Mouse (Mus musculus): ENCODE measurements around the gene Prim1. TPM values are rescaled to one million over a fixed set of nuclear protein-coding genes. Genes with fewer than 3 reads are reported as not detected.

Prim1 gene
- polyA plus RNA-seq, 1 experiment from 2014 or later: 27.3 TPM

- Histone ChIP-seq H3K36me3 (ENCODE audit: control insufficient read depth, insufficient read depth, low read length) (no peaks in the 10 kb centered on the region), H3K9ac (ENCODE audit: low read length) (peak within 1 kb of the TSS; percentile 89), H3K27me3 (ENCODE audit: control insufficient read depth, insufficient read depth, low read length) (no peaks in the 10 kb centered on the region), H3K4me3 (ENCODE audit: low read depth, low read length) (peak within 1 kb of the TSS; percentile 87), H3K4me2 (replicated peaks; ENCODE audit: low read depth) (peak within 1 kb of the TSS; percentile 77), H3K4me1 (replicated peaks; ENCODE audit: control insufficient read depth, insufficient read depth) (no peaks in the 10 kb centered on the region), H3K27ac (replicated peaks) (peak within 1 kb of the TSS; percentile 98), H3K9me3 (ENCODE audit: control insufficient read depth, low read length) (no peaks in the 10 kb centered on the region)
- TF ChIP-seq CTCF (IDR thresholded peaks at IDR 0.05; ENCODE audit: low read depth) (no peak), EP300 (optimal IDR thresholded peaks at IDR 0.05) (peak; percentile 63)
- ATAC-seq (ENCODE audit: low FRiP score, low TSS enrichment) (peak; percentile 93), DNase-seq (ENCODE audit: low spot score) (peak; percentile 98)
- under 1% methylated on average over 64 of the region's 72 CpGs for WGBS
These were observed 43.7 kb downstream of the Prim1 start, which contains the start of gene Ptges3 for GRCm38 (mm10) chr10:128058601-128059151. Ptges3 (plus strand) TSS chr10:128058954.

GRCm38 (mm10) chr10:128059207-128059981, 44.4 kb downstream of the Prim1 start:
- ATAC-seq (ENCODE audit: low FRiP score, low TSS enrichment) (peak; percentile 52), DNase-seq (ENCODE audit: low spot score) (peak; percentile 76)
- Histone ChIP-seq H3K9me3 (ENCODE audit: control insufficient read depth, low read length) (no peaks in the 10 kb centered on the region), H3K36me3 (ENCODE audit: control insufficient read depth, insufficient read depth, low read length) (peaks cover 4% of the 10 kb centered on the region; the same call in 1 of the 2 replicates), H3K9ac (ENCODE audit: low read length) (peak overlapping the region; percentile 89), H3K27me3 (ENCODE audit: control insufficient read depth, insufficient read depth, low read length) (no peaks in the 10 kb centered on the region), H3K4me1 (replicated peaks; ENCODE audit: control insufficient read depth, insufficient read depth) (no peaks in the 10 kb centered on the region), H3K27ac (replicated peaks) (peak overlapping the region; percentile 98), H3K4me2 (replicated peaks; ENCODE audit: low read depth) (peak overlapping the region; percentile 77), H3K4me3 (ENCODE audit: low read depth, low read length) (peak overlapping the region; percentile 87)
- 1% methylated on average over 55 of the region's 62 CpGs for WGBS
- TF ChIP-seq CTCF (IDR thresholded peaks at IDR 0.05; ENCODE audit: low read depth): peak; percentile 40; the same call in 1 of the 2 replicates
- TF ChIP-seq EP300 (optimal IDR thresholded peaks at IDR 0.05): no peak

- H3K9me3 ChIP-seq (ENCODE audit: control insufficient read depth, low read length): no peaks in the 10 kb centered on the region
- H3K4me2 ChIP-seq (replicated peaks; ENCODE audit: low read depth): peak overlapping the region; percentile 77
- H3K4me3 ChIP-seq (ENCODE audit: low read depth, low read length): no peak overlapping the region
- TF ChIP-seq EP300 (optimal IDR thresholded peaks at IDR 0.05): no peak
- no peak for TF ChIP-seq CTCF (IDR thresholded peaks at IDR 0.05; ENCODE audit: low read depth)
- no peaks in the 10 kb centered on the region for H3K27me3 ChIP-seq (ENCODE audit: control insufficient read depth, insufficient read depth, low read length)
- ATAC-seq (ENCODE audit: low FRiP score, low TSS enrichment) (no peak), DNase-seq (ENCODE audit: low spot score) (no peak)
- WGBS: 78% methylated on average over 5 of the region's 5 CpGs
- H3K27ac ChIP-seq (replicated peaks): no peak overlapping the region
- no peaks in the 10 kb centered on the region for H3K4me1 ChIP-seq (replicated peaks; ENCODE audit: control insufficient read depth, insufficient read depth)
- peaks cover 4% of the 10 kb centered on the region; the same call in 1 of the 2 replicates for H3K36me3 ChIP-seq (ENCODE audit: control insufficient read depth, insufficient read depth, low read length)
- H3K9ac ChIP-seq (ENCODE audit: low read length): no peak overlapping the region
These were observed 46.1 kb downstream of the Prim1 start for GRCm38 (mm10) chr10:128061109-128061508.

- 87% methylated on average over 6 of the region's 6 CpGs for WGBS
- H3K27ac ChIP-seq (replicated peaks): no peak overlapping the region
These were observed 47.4 kb downstream of the Prim1 start for GRCm38 (mm10) chr10:128062221-128062989.

GRCm38 (mm10) chr10:128066072-128066471, 51.1 kb downstream of the Prim1 start:
- Histone ChIP-seq H3K4me3 (ENCODE audit: low read depth, low read length) (no peak overlapping the region), H3K9ac (ENCODE audit: low read length) (no peak overlapping the region), H3K27me3 (ENCODE audit: control insufficient read depth, insufficient read depth, low read length) (no peaks in the 10 kb centered on the region), H3K4me1 (replicated peaks; ENCODE audit: control insufficient read depth, insufficient read depth) (no peaks in the 10 kb centered on the region), H3K27ac (replicated peaks) (no peak overlapping the region), H3K4me2 (replicated peaks; ENCODE audit: low read depth) (no peak overlapping the region), H3K36me3 (ENCODE audit: control insufficient read depth, insufficient read depth, low read length) (peaks cover 10% of the 10 kb centered on the region; the same call in 1 of the 2 replicates), H3K9me3 (ENCODE audit: control insufficient read depth, low read length) (no peaks in the 10 kb centered on the region)
- ATAC-seq (ENCODE audit: low FRiP score, low TSS enrichment) (no peak), DNase-seq (ENCODE audit: low spot score) (no peak)
- peak; percentile 23 for TF ChIP-seq CTCF (IDR thresholded peaks at IDR 0.05; ENCODE audit: low read depth)
- no peak for TF ChIP-seq EP300 (optimal IDR thresholded peaks at IDR 0.05)
- WGBS: 84% methylated on average over 5 of the region's 5 CpGs

More at GRCm38 (mm10) chr10:128062221-128062989, 47.4 kb downstream of the Prim1 start:
- ATAC-seq (ENCODE audit: low FRiP score, low TSS enrichment): no peak
- H3K27me3 ChIP-seq (ENCODE audit: control insufficient read depth, insufficient read depth, low read length): no peaks in the 10 kb centered on the region
- peaks cover 4% of the 10 kb centered on the region; the same call in 1 of the 2 replicates for H3K36me3 ChIP-seq (ENCODE audit: control insufficient read depth, insufficient read depth, low read length)
- no peaks in the 10 kb centered on the region for H3K4me1 ChIP-seq (replicated peaks; ENCODE audit: control insufficient read depth, insufficient read depth)
- H3K4me2 ChIP-seq (replicated peaks; ENCODE audit: low read depth): no peak overlapping the region
- no peak for TF ChIP-seq EP300 (optimal IDR thresholded peaks at IDR 0.05)
- no peak for TF ChIP-seq CTCF (IDR thresholded peaks at IDR 0.05; ENCODE audit: low read depth)
- DNase-seq (ENCODE audit: low spot score): no peak
- H3K9ac ChIP-seq (ENCODE audit: low read length): no peak overlapping the region
- no peaks in the 10 kb centered on the region for H3K9me3 ChIP-seq (ENCODE audit: control insufficient read depth, low read length)
- H3K4me3 ChIP-seq (ENCODE audit: low read depth, low read length): no peak overlapping the region
